Mouse (Mus musculus) CH12.LX (cell line): Measurements from ENCODE around the gene Wwc2. TPM values are rescaled to one million over a fixed set of nuclear protein-coding genes. Genes with fewer than 3 reads are reported as not detected.

Experiments used
- DNase-seq: peaks from one replicate; pipeline ENCODE4 v3.0.0-alpha.2; 2013; ENCODE audit errors: extremely low read depth
- H3K27ac ChIP-seq: 2 replicates; pipeline ENCODE4 v1.5.1; 2012; ENCODE audit warnings: low read depth, mild to moderate bottlenecking, control low read depth, moderate library complexity; ENCODE audit not compliant: insufficient read depth
- H3K27me3 ChIP-seq: replicated peaks from 2 replicates; pipeline ENCODE3; 2012; ENCODE audit warnings: inconsistent platforms
- H3K36me3 ChIP-seq, 2 experiments: replicated peaks in 1 of 2; 2 replicates each; pipeline versions ENCODE3 to v1.6.1; 2012; ENCODE audit warnings: inconsistent platforms in 1 of 2, low read length in 1 of 2, mild to moderate bottlenecking in 1 of 2, mixed read lengths in 1 of 2, moderate library complexity in 1 of 2; ENCODE audit not compliant: control insufficient read depth in 1 of 2, insufficient read depth in 1 of 2
- H3K4me1 ChIP-seq, 2 experiments: 2 replicates each; pipeline ENCODE4 v1.6.1; 2012; ENCODE audit warnings: inconsistent platforms in 1 of 2, moderate library complexity in 1 of 2; ENCODE audit not compliant: insufficient read depth in 2 of 2, control insufficient read depth in 1 of 2
- H3K4me2 ChIP-seq: 2 replicates; pipeline ENCODE4 v1.6.1; 2012; ENCODE audit warnings: low read depth, mild to moderate bottlenecking, control low read depth; ENCODE audit not compliant: poor library complexity, insufficient read depth, severe bottlenecking
- H3K4me3 ChIP-seq, 3 experiments: fragments of 150-350 bp in 1 of 3; sonication (generic) in 1 of 3; replicated peaks in 1 of 3; 2 replicates each; pipeline versions ENCODE3 to v1.5.1; 2011 to 2012; ENCODE audit warnings: low read depth in 2 of 3, low read length in 2 of 3, mild to moderate bottlenecking in 2 of 3, moderate library complexity in 2 of 3, control low read depth in 1 of 3, improper control_type of control experiment in 1 of 3, inconsistent platforms in 1 of 3, mixed read lengths in 1 of 3; ENCODE audit not compliant: poor library complexity in 1 of 3
- H3K79me2 ChIP-seq: replicated peaks from 2 replicates; pipeline ENCODE4 v1.6.1; 2012; ENCODE audit warnings: mild to moderate bottlenecking, moderate library complexity; ENCODE audit not compliant: control insufficient read depth, poor library complexity, insufficient read depth, severe bottlenecking; ENCODE audit errors: extremely low read depth
- H3K9ac ChIP-seq: 2 replicates; pipeline ENCODE4 v1.6.1; 2012; ENCODE audit warnings: low read depth, mild to moderate bottlenecking, control low read depth, moderate library complexity; ENCODE audit not compliant: insufficient read depth
- H3K9me3 ChIP-seq: replicated peaks from 2 replicates; pipeline ENCODE3; 2012; ENCODE audit warnings: low read length, inconsistent platforms, mixed read lengths
- CHD2 ChIP-seq: IDR thresholded peaks from 2 replicates; pipeline ENCODE4 v1.6.1; 2011; ENCODE audit warnings: low read length, improper control_type of control experiment
- ETS1 ChIP-seq: conservative IDR thresholded peaks from 2 replicates; pipeline ENCODE4 v1.6.1; 2012; ENCODE audit warnings: low read depth, mild to moderate bottlenecking, inconsistent platforms, low read length, improper control_type of control experiment, moderate library complexity
- GABPA ChIP-seq: IDR thresholded peaks from 2 replicates; pipeline ENCODE4 v1.6.1; 2012; ENCODE audit warnings: low read depth, low read length, improper control_type of control experiment, inconsistent platforms; ENCODE audit not compliant: insufficient replicate concordance
- HCFC1 ChIP-seq: IDR thresholded peaks from 2 replicates; pipeline ENCODE4 v1.6.1; 2012; ENCODE audit warnings: low read depth, mild to moderate bottlenecking, inconsistent platforms, low read length, improper control_type of control experiment
- KAT2A ChIP-seq: IDR thresholded peaks from 2 replicates; pipeline ENCODE4 v1.6.1; 2012; ENCODE audit warnings: low read length, improper control_type of control experiment, inconsistent platforms; ENCODE audit not compliant: insufficient replicate concordance
- MAFK ChIP-seq: IDR thresholded peaks from 2 replicates; pipeline ENCODE4 v1.6.1; 2011; ENCODE audit warnings: low read length, improper control_type of control experiment; ENCODE audit not compliant: insufficient replicate concordance
- MAX ChIP-seq: IDR thresholded peaks from 2 replicates; pipeline ENCODE4 v1.6.1; 2011; ENCODE audit warnings: low read length, improper control_type of control experiment
- MXI1 ChIP-seq: IDR thresholded peaks from 2 replicates; pipeline ENCODE4 v1.6.1; 2011; ENCODE audit warnings: mild to moderate bottlenecking, low read depth, low read length, improper control_type of control experiment
- NELFE ChIP-seq: IDR thresholded peaks from 2 replicates; pipeline ENCODE4 v1.6.1; 2011; ENCODE audit warnings: low read depth, low read length, improper control_type of control experiment
- NRF1 ChIP-seq: IDR thresholded peaks from 2 replicates; pipeline ENCODE4 v1.6.1; 2014; ENCODE audit warnings: low read depth, mild to moderate bottlenecking, inconsistent platforms, low read length, improper control_type of control experiment, moderate library complexity
- PAX5 ChIP-seq: IDR thresholded peaks from 2 replicates; pipeline ENCODE4 v1.6.1; 2012; ENCODE audit warnings: low read length, inconsistent platforms, mixed read lengths
- RCOR1 ChIP-seq: conservative IDR thresholded peaks from 2 replicates; pipeline ENCODE4 v1.6.1; 2012; ENCODE audit warnings: low read depth, mild to moderate bottlenecking, inconsistent platforms, low read length, improper control_type of control experiment
- SMC3 ChIP-seq: IDR thresholded peaks from 2 replicates; pipeline ENCODE4 v1.6.1; 2011; ENCODE audit warnings: low read depth, low read length, improper control_type of control experiment
- TBP ChIP-seq: conservative IDR thresholded peaks from 2 replicates; pipeline ENCODE4 v1.6.1; 2011; ENCODE audit warnings: low read depth, low read length, improper control_type of control experiment
- TCF12 ChIP-seq: IDR thresholded peaks from 2 replicates; pipeline ENCODE4 v1.6.1; 2014; ENCODE audit warnings: low read depth, mild to moderate bottlenecking, inconsistent platforms, low read length, improper control_type of control experiment
- UBTF ChIP-seq: IDR thresholded peaks from 2 replicates; pipeline ENCODE4 v1.6.1; 2012; ENCODE audit warnings: low read depth, mild to moderate bottlenecking, inconsistent platforms, low read length, improper control_type of control experiment, moderate library complexity
- USF2 ChIP-seq: conservative IDR thresholded peaks from 2 replicates; pipeline ENCODE4 v1.6.1; 2011; ENCODE audit warnings: low read depth, low read length, improper control_type of control experiment
- ZKSCAN1 ChIP-seq: IDR thresholded peaks from 2 replicates; pipeline ENCODE4 v1.6.1; 2012; ENCODE audit warnings: low read depth, inconsistent platforms, low read length, improper control_type of control experiment, borderline replicate concordance
- dilution Hi-C: fragments of 300-500 bp; cut with MboI; formaldehyde crosslinking; loops from 2 replicates; pipeline ENCODE4 v1.14.3; 2020; ENCODE audit warnings: low sequenced_read_pairs; ENCODE audit not compliant: extremely low pct_unique_long_range_greater_than_20kb, extremely low pct_ligation_motif_present
- in situ Hi-C: fragments of 300-500 bp; cut with MboI; formaldehyde crosslinking; loops from 3 replicates; pipeline ENCODE4 v1.14.3; 2019; ENCODE audit warnings: low sequenced_read_pairs, low pct_ligation_motif_present, low pct_unique_long_range_greater_than_20kb, mixed read lengths
- polyA plus RNA-seq: library from polyadenylated mRNA; unstranded; fragments of >175 nt; gene quantifications from 2 replicates; pipeline ENCODE4 v1.2.1, GENCODE M21; 2012; ENCODE audit warnings: low read depth; ENCODE audit not compliant: insufficient read length
- total RNA-seq, 2 experiments: library from RNA; depleted of rRNA; stranded (reverse); fragments of 300-350 nt in 1 of 2; fragments of >200 nt in 1 of 2; gene quantifications; 2 replicates each; pipeline ENCODE4 v1.2.3; 2012 to 2014

Gene Wwc2
- total and polyA plus RNA-seq, 3 experiments = 0.04 to 1.1 (median 0.32) TPM

DNA sequence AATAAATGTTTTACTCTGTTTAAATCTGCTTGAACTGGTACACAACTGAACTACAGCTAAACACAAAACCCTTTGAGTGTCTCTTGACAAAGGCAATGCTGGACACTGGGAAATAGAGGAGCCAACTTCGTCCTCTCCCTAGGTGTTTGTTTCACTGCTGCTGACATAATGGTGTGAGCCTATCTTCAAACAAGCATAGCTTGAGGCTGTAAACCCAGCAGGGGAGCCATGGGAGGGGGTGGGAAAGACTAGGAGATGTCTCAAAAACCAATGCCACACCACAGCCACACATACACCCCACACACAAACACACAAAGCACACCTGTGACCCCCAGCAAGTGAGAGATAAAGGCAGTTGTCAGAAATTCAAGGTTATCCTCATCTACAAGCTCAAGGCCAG is 6.0 kb upstream of the Wwc2 start:
- Histone ChIP-seq H3K27ac (no peak overlapping the region), H3K4me3 (no peak overlapping the region), H3K36me3 (no peaks in the 10 kb centered on the region), H3K4me1 (no peaks in the 10 kb centered on the region), H3K4me2 (no peak overlapping the region), H3K9ac (no peak overlapping the region), H3K27me3 (no peaks in the 10 kb centered on the region), H3K9me3 (no peaks in the 10 kb centered on the region), H3K79me2 (no peaks in the 10 kb centered on the region)
- dilution Hi-C loops = no loop called here
- no peak for TF ChIP-seq MAFK
- TF ChIP-seq NELFE = no peak
- TF ChIP-seq ZKSCAN1 = no peak
- TF ChIP-seq GABPA = no peak
- TF ChIP-seq USF2 = no peak
- no peak for TF ChIP-seq TBP
- no peak for TF ChIP-seq SMC3
- no peak for TF ChIP-seq TCF12
- no peak for TF ChIP-seq RCOR1
- in situ Hi-C loops = no loop called here
- DNase-seq = no peak

DNA sequence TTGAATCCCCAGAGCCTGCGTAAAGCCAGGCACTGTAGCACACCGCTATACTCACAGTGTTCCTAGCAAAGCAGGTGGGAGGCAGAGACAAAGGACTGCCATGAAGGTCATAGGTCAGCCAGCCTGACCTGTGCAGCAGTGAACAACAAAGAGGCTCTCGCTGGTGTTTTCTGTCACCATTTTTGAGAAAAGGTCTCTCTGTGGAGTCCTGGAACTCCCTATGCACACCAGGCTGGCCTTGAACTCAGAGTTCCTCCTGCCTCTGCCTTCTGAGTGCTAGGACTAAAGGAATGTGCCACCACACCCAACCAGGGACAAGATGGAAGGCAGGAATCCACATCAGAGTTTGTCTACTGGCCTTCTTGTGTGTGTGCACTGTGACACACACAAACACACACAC is 5.4 kb upstream of the Wwc2 start:
- no peak overlapping the region for H3K9ac ChIP-seq
- TF ChIP-seq MAX = no peak
- TF ChIP-seq KAT2A = no peak
- no peak for TF ChIP-seq ETS1
- TF ChIP-seq HCFC1 = no peak
- no peak for TF ChIP-seq PAX5
- no peak for TF ChIP-seq MXI1
- no peak for TF ChIP-seq UBTF
- TF ChIP-seq CHD2 = no peak
- no peak for TF ChIP-seq TBP
- no peak for TF ChIP-seq NRF1
- TF ChIP-seq, all 38 proteins: peak for 0
- H3K4me3 ChIP-seq = no peak overlapping the region
- H3K27ac ChIP-seq = no peak overlapping the region
- DNase-seq = no peak
- no peaks in the 10 kb centered on the region for H3K4me1 ChIP-seq
- no peaks in the 10 kb centered on the region for H3K27me3 ChIP-seq
- no peaks in the 10 kb centered on the region for H3K79me2 ChIP-seq
- no peak overlapping the region for H3K4me2 ChIP-seq
- dilution Hi-C loops = no loop called here
- no peaks in the 10 kb centered on the region for H3K36me3 ChIP-seq
- H3K9me3 ChIP-seq = no peaks in the 10 kb centered on the region
- in situ Hi-C loops = no loop called here
